ENCODE assay signal across 19 mouse cellular contexts in the genomic region with DNA sequence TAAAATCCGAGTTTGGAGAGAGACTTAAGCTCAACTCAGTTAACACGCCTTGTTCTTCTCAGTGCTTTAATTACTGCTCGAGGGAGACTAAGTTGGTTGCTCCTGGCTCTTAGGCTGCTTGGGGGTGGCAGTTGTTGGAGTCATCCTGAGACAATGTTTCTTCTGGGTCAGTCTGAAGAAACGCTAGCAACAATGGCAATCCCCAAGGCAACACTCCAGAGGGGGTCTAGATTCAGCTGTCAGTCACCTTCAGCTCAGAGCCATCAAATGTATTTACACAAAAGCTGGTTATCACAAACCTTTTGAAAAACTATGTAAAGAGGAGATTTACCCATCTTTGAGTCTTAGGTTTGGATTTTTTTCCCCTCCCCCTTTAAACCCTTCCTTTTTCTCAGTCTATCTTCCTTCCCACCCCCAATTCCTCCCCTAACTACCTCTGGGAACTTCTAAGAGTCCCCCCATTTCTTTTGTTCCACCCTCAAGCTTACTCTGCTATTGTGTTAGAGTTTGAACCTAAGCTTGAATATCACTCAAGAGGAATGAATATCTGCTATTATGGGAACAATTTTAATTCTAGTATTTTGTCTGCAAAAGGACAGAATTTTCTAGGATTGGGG.
A peak's percentile ranks its signal among the peaks of the same experiment; 100 is the strongest.
DNase-seq lines count a peak whose midpoint lies in the region; ATAC-seq lines count a peak whose summit lies in the region.
"Had no signal": no experiment of that assay in that cellular context is flagged by ENCODE, and none has a peak within 500 bp of the region (broad histone marks: within the 10 kb centered on the region; RNA-seq: fewer than 3 reads in every experiment).

No protein-coding gene starts in this region.

- no peak overlapping the region for H3K4me2 ChIP-seq in midbrain, embryonic 11.5 days
- H3K4me2 ChIP-seq in midbrain, embryonic 14.5 days (ENCODE audit: low read length) = no peak overlapping the region
- H3K4me2 ChIP-seq: forebrain, embryonic 13.5 days; limb, embryonic 15.5 days; lung, embryonic 14.5 days; neural tube, embryonic 12.5 days had no signal

- WGBS in midbrain, embryonic 11.5 days = 5% methylated on average over 4 of the region's 4 CpGs
- 4% methylated on average over 4 of the region's 4 CpGs for WGBS in midbrain, embryonic 14.5 days

- peak; percentile 89 for DNase-seq in midbrain, embryonic 11.5 days (ENCODE audit: low spot score, missing footprints)
- no peak for DNase-seq in midbrain, embryonic 14.5 days
- DNase-seq in R1 (ENCODE audit: low read depth, low spot score) = peak; percentile 53
- DNase-seq in embryo, embryonic 10.5 days (ENCODE audit: low spot score) = peak; percentile 48
- peak; percentile 64 for DNase-seq in retina, embryonic 14.5 days (ENCODE audit: low spot score)
- DNase-seq in left cerebral cortex, adult 11 months (ENCODE audit: low spot score) = no peak
- DNase-seq in thymus, postnatal 14 days = no peak
- DNase-seq: adrenal gland, adult 2 months; cerebellum, adult 18-20 months; cerebellum, postnatal 14 days; gastrocnemius, postnatal 10 days; left cerebral cortex, postnatal 4 days; lung, embryonic 14.5 days; thymus, postnatal 4 days had no signal

- peak; percentile 93 for ATAC-seq in midbrain, embryonic 11.5 days (ENCODE audit: low FRiP score)
- ATAC-seq in midbrain, embryonic 14.5 days (ENCODE audit: low FRiP score, low TSS enrichment) = no peak
- ATAC-seq: forebrain, embryonic 13.5 days had no signal

- H3K4me3 ChIP-seq in midbrain, embryonic 11.5 days (ENCODE audit: low read depth, low read length) = no peak overlapping the region
- H3K4me3 ChIP-seq in midbrain, embryonic 14.5 days (replicated peaks; ENCODE audit: low read depth, low read length) = no peak overlapping the region
- H3K4me3 ChIP-seq: forebrain, embryonic 13.5 days; heart, embryonic 10.5 days; limb, embryonic 15.5 days; neural tube, embryonic 12.5 days had no signal

- H3K27ac ChIP-seq in midbrain, embryonic 11.5 days (ENCODE audit: low read depth, low read length) = no peak overlapping the region
- no peak overlapping the region for H3K27ac ChIP-seq in midbrain, embryonic 14.5 days (replicated peaks; ENCODE audit: low read depth, low read length)
- H3K27ac ChIP-seq: forebrain, embryonic 13.5 days; heart, embryonic 10.5 days; limb, embryonic 15.5 days; liver, embryonic 14.5 days; neural tube, embryonic 12.5 days had no signal

- H3K27me3 ChIP-seq in midbrain, embryonic 11.5 days (ENCODE audit: control insufficient read depth, insufficient read depth, low read length) = no peaks in the 10 kb centered on the region
- H3K27me3 ChIP-seq in midbrain, embryonic 14.5 days (ENCODE audit: control insufficient read depth, insufficient read depth, low read length) = no peaks in the 10 kb centered on the region
- H3K27me3 ChIP-seq: forebrain, embryonic 13.5 days; limb, embryonic 15.5 days; neural tube, embryonic 12.5 days had no signal

- no peaks in the 10 kb centered on the region for H3K36me3 ChIP-seq in midbrain, embryonic 11.5 days (ENCODE audit: control insufficient read depth, insufficient read depth, low read length)
- no peaks in the 10 kb centered on the region for H3K36me3 ChIP-seq in midbrain, embryonic 14.5 days (ENCODE audit: control insufficient read depth, insufficient read depth, low read length)
- H3K36me3 ChIP-seq: heart, embryonic 10.5 days; limb, embryonic 15.5 days; neural tube, embryonic 12.5 days had no signal

- no peaks in the 10 kb centered on the region for H3K9me3 ChIP-seq in midbrain, embryonic 11.5 days (ENCODE audit: control insufficient read depth, low read length)
- no peaks in the 10 kb centered on the region for H3K9me3 ChIP-seq in midbrain, embryonic 14.5 days (ENCODE audit: control insufficient read depth, low read length)
- H3K9me3 ChIP-seq: forebrain, embryonic 13.5 days; heart, embryonic 10.5 days; limb, embryonic 15.5 days; neural tube, embryonic 12.5 days had no signal

- peaks cover 14% of the 10 kb centered on the region for H3K4me1 ChIP-seq in midbrain, embryonic 11.5 days (ENCODE audit: control insufficient read depth, insufficient read depth, low read length)
- peaks cover 12% of the 10 kb centered on the region; the same call in 1 of the 2 replicates for H3K4me1 ChIP-seq in midbrain, embryonic 14.5 days (ENCODE audit: control insufficient read depth, insufficient read depth, low read length)
- H3K4me1 ChIP-seq: forebrain, embryonic 13.5 days; heart, embryonic 10.5 days; limb, embryonic 15.5 days; neural tube, embryonic 12.5 days had no signal

- H3K9ac ChIP-seq in midbrain, embryonic 11.5 days (ENCODE audit: low read length) = no peak overlapping the region
- H3K9ac ChIP-seq in midbrain, embryonic 14.5 days (replicated peaks; ENCODE audit: low read length) = no peak overlapping the region
- H3K9ac ChIP-seq: forebrain, embryonic 13.5 days; limb, embryonic 15.5 days; liver, embryonic 14.5 days; lung, embryonic 14.5 days; neural tube, embryonic 12.5 days had no signal

Comparison
In these comparisons a context has a peak if more than half of its experiments do, and no peak if none do; other contexts are left out.
1. DNase-seq: peak in midbrain, embryonic 11.5 days (single experiment), R1 (single experiment), embryo, embryonic 10.5 days (single experiment) and retina, embryonic 14.5 days (single experiment); none in midbrain, embryonic 14.5 days (single experiment), left cerebral cortex, adult 11 months (single experiment) and thymus, postnatal 14 days (single experiment).